Mouse (Mus musculus): ENCODE data around the gene Cd160. TPM values are rescaled to one million over a fixed set of nuclear protein-coding genes. Genes with fewer than 3 reads are reported as not detected.

The Cd160 gene
- polyA plus RNA-seq, 1 experiment from 2014 or later = 0.39 TPM

DNA sequence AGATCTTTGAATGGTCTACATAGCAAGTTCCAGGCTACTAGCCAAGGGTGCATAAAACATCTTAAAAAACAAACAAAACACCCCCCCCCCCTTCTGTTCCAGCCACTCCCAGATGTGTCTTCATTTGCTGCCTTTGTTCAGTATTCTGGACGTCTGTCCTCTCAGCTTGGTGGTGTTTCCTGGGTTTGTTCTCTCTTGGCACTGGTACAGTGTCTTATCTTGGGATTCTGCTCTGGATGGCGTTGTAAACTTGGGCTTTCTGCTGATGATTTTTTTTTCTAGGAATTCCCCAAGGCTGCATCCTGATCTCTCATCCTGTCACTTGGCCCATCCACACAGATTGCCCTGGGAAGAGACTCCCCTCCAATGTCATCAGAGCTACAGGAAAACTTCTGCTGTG is 7.3 kb upstream of the Cd160 start:
- TF ChIP-seq EP300 (IDR thresholded peaks at IDR 0.05) (peak; percentile 34; the same call in 1 of the 2 replicates), CTCF (IDR thresholded peaks at IDR 0.05) (no peak)
- no peaks in the 10 kb centered on the region for H3K4me1 ChIP-seq (ENCODE audit: insufficient read depth, low read depth, low read length)
- DNase-seq (ENCODE audit: low spot score) (peak; percentile 39), ATAC-seq (peak; percentile 72)
- no peaks in the 10 kb centered on the region for H3K27me3 ChIP-seq (replicated peaks; ENCODE audit: insufficient read depth, low read length)
- no peaks in the 10 kb centered on the region for H3K36me3 ChIP-seq (ENCODE audit: insufficient read depth, low read length)
- no peak overlapping the region for H3K27ac ChIP-seq (ENCODE audit: low read length)
- no peak overlapping the region for H3K9ac ChIP-seq (replicated peaks; ENCODE audit: low read depth)
- H3K4me2 ChIP-seq (replicated peaks; ENCODE audit: low read depth, low read length) = no peak overlapping the region
- H3K9me3 ChIP-seq (ENCODE audit: low read length) = no peaks in the 10 kb centered on the region
- H3K4me3 ChIP-seq (ENCODE audit: low read depth, low read length) = no peak overlapping the region
- 27% methylated on average over 2 of the region's 2 CpGs for WGBS

DNA sequence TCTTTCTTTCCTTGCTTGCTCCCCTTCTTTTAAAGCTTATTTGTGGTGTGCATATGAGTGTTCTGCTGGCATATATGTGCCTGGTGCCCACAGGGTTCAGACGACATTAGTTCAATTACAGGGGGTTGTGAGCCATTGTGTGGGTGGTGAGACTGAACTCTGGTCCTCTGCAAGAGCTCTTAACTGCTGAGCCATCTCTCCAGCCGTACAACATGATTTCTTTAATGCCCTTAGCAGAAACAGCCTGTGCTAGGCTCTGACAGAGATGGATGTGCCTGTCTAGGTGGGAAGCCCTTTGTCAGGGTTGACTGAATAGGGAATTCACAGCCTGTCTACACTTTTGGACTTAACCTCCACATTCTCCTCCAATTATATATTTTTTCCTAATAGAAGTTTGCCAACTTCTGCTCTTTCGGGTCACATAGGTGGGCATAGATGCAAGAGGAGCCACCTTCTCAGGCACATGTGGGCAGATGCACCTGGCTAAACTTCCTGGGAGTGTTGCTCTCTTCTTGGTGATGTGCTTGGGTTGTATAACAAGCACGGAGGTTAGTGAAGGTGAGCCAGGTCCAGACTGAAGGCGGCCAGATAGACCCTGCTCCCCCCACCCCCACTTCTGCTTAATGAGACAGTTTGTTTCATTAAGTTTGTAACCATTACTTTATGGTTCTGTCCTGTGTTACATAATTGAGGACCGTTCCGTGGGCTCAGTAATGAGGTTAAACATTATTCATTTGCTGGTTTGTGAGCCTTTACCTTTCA is 5.6 kb upstream of the Cd160 start:
- H3K9me3 ChIP-seq (ENCODE audit: low read length) = no peaks in the 10 kb centered on the region
- DNase-seq (ENCODE audit: low spot score) = no peak
- no peak overlapping the region for H3K9ac ChIP-seq (replicated peaks; ENCODE audit: low read depth)
- H3K4me3 ChIP-seq (ENCODE audit: low read depth, low read length) = no peak overlapping the region
- H3K27me3 ChIP-seq (replicated peaks; ENCODE audit: insufficient read depth, low read length) = no peaks in the 10 kb centered on the region
- no peak for TF ChIP-seq CTCF (IDR thresholded peaks at IDR 0.05)
- no peaks in the 10 kb centered on the region for H3K36me3 ChIP-seq (ENCODE audit: insufficient read depth, low read length)
- ATAC-seq = no peak
- 71% methylated on average over 7 of the region's 7 CpGs for WGBS
- no peak overlapping the region for H3K4me2 ChIP-seq (replicated peaks; ENCODE audit: low read depth, low read length)
- H3K27ac ChIP-seq (ENCODE audit: low read length) = no peak overlapping the region
- H3K4me1 ChIP-seq (ENCODE audit: insufficient read depth, low read depth, low read length) = no peaks in the 10 kb centered on the region

- no peaks in the 10 kb centered on the region for H3K27me3 ChIP-seq (replicated peaks; ENCODE audit: insufficient read depth, low read length)
- ATAC-seq = no peak
- WGBS = 39% methylated on average over 5 of the region's 5 CpGs
- H3K4me1 ChIP-seq (ENCODE audit: insufficient read depth, low read depth, low read length) = no peaks in the 10 kb centered on the region
- H3K27ac ChIP-seq (ENCODE audit: low read length) = no peak overlapping the region
- H3K9ac ChIP-seq (replicated peaks; ENCODE audit: low read depth) = no peak overlapping the region
- H3K4me2 ChIP-seq (replicated peaks; ENCODE audit: low read depth, low read length) = no peak overlapping the region
- H3K9me3 ChIP-seq (ENCODE audit: low read length) = no peaks in the 10 kb centered on the region
- no peak for DNase-seq (ENCODE audit: low spot score)
- TF ChIP-seq EP300 (IDR thresholded peaks at IDR 0.05) (no peak), CTCF (IDR thresholded peaks at IDR 0.05) (no peak)
- no peak overlapping the region for H3K4me3 ChIP-seq (ENCODE audit: low read depth, low read length)
- H3K36me3 ChIP-seq (ENCODE audit: insufficient read depth, low read length) = no peaks in the 10 kb centered on the region
Observed at GRCm38 (mm10) chr3:96832930-96833329, 3.8 kb upstream of the Cd160 start.

DNA sequence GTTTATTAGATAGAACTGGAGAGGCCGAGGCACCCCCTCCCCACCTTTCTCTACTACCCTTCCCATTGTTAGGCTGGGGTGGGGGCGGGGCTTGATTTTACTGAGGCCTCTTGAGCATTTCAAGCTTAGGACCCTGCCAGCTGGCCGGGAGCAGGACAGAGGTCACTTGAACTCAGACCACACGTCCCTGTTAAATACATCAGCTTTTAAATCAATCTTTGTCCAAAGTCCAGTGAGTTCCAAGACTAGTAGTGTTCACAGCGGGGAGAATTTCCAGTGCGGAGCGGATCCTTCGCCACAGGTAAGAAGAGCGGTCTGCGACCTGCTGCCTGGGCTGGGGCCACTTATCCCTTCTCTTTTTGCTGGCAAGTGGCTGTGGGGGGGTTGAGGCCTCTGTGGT is 705 bp upstream of the Cd160 start:
- no peak for ATAC-seq
- 78% methylated on average over 10 of the region's 10 CpGs for WGBS
- H3K36me3 ChIP-seq (ENCODE audit: insufficient read depth, low read length) = no peaks in the 10 kb centered on the region
- TF ChIP-seq CTCF (IDR thresholded peaks at IDR 0.05) (no peak), EP300 (IDR thresholded peaks at IDR 0.05) (no peak)
- H3K4me3 ChIP-seq (ENCODE audit: low read depth, low read length) = no peak overlapping the region
- no peak for DNase-seq (ENCODE audit: low spot score)
- no peaks in the 10 kb centered on the region for H3K4me1 ChIP-seq (ENCODE audit: insufficient read depth, low read depth, low read length)
- no peaks in the 10 kb centered on the region for H3K9me3 ChIP-seq (ENCODE audit: low read length)
- H3K4me2 ChIP-seq (replicated peaks; ENCODE audit: low read depth, low read length) = no peak overlapping the region
- no peak overlapping the region for H3K9ac ChIP-seq (replicated peaks; ENCODE audit: low read depth)
- no peak overlapping the region for H3K27ac ChIP-seq (ENCODE audit: low read length)
- H3K27me3 ChIP-seq (replicated peaks; ENCODE audit: insufficient read depth, low read length) = no peaks in the 10 kb centered on the region

DNA sequence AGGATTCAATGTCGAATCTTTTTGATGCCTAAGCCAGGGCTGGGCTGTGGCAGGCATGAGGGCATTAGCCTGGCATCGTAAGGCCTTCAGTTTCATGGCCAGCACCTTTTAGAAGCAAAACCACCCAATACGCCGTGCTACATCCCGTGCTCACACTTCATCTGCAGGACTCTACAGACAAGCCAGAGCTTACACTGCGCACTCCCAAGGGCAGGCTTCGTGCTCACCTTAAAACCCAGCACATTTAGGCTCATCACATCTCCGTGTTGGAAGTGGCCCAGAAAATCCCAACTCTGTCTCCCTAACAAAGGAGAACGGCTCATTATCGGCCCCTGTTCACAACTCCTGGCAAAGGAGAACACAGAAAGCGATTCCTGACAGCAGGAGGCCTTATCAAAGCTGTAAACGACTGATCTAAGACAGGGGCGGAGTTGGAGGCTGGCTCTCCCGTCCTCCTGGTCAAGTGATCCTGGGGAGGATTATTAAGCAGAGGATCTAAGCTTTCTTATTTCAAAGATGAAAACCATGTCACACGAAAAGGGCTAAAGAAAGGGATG is 765 bp downstream of the Cd160 start:
- 42% methylated on average over 15 of the region's 15 CpGs for WGBS
- H3K36me3 ChIP-seq (ENCODE audit: insufficient read depth, low read length) = no peaks in the 10 kb centered on the region
- no peaks in the 10 kb centered on the region for H3K4me1 ChIP-seq (ENCODE audit: insufficient read depth, low read depth, low read length)
- no peak overlapping the region for H3K4me3 ChIP-seq (ENCODE audit: low read depth, low read length)
- H3K9me3 ChIP-seq (ENCODE audit: low read length) = no peaks in the 10 kb centered on the region
- no peak overlapping the region for H3K9ac ChIP-seq (replicated peaks; ENCODE audit: low read depth)
- H3K27ac ChIP-seq (ENCODE audit: low read length) = no peak overlapping the region
- ATAC-seq (no peak), DNase-seq (ENCODE audit: low spot score) (no peak)
- no peak for TF ChIP-seq EP300 (IDR thresholded peaks at IDR 0.05)
- no peak for TF ChIP-seq CTCF (IDR thresholded peaks at IDR 0.05)
- no peaks in the 10 kb centered on the region for H3K27me3 ChIP-seq (replicated peaks; ENCODE audit: insufficient read depth, low read length)
- no peak overlapping the region for H3K4me2 ChIP-seq (replicated peaks; ENCODE audit: low read depth, low read length)

DNA sequence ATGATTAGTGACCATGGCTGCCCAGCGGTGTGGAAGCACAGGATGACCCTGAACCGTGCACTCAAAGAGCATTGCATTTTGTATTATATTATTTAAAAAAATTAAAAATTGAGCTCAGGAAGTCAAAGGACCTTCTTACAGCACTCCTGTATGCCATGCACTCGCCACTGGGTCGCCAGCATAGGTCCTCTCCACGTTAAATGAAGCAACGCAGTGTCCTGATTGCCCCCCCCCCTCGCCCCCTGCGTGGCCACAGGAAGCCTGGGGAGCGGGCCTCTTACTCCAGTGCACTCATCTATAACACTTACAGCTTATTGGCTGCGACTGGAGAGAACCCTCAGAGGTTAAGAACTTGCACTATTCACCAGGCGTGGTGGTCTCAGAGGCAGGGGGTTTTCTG is 3.9 kb downstream of the Cd160 start:
- Histone ChIP-seq H3K27me3 (replicated peaks; ENCODE audit: insufficient read depth, low read length) (no peaks in the 10 kb centered on the region), H3K27ac (ENCODE audit: low read length) (no peak overlapping the region), H3K9me3 (ENCODE audit: low read length) (no peaks in the 10 kb centered on the region), H3K9ac (replicated peaks; ENCODE audit: low read depth) (no peak overlapping the region), H3K4me3 (ENCODE audit: low read depth, low read length) (no peak overlapping the region), H3K36me3 (ENCODE audit: insufficient read depth, low read length) (no peaks in the 10 kb centered on the region), H3K4me1 (ENCODE audit: insufficient read depth, low read depth, low read length) (no peaks in the 10 kb centered on the region), H3K4me2 (replicated peaks; ENCODE audit: low read depth, low read length) (no peak overlapping the region)
- no peak for ATAC-seq
- WGBS = 41% methylated on average over 11 of the region's 11 CpGs
- TF ChIP-seq EP300 (IDR thresholded peaks at IDR 0.05) (no peak), CTCF (IDR thresholded peaks at IDR 0.05) (no peak)
- DNase-seq (ENCODE audit: low spot score) = no peak
